Mouse (Mus musculus) CH12.LX (cell line): ENCODE measurements around the gene Tmed11. TPM values are rescaled to one million over a fixed set of nuclear protein-coding genes. Genes with fewer than 3 reads are reported as not detected.
"Not testable (repeated sequence)": the region's sequence is repeated elsewhere in the genome, so short reads cannot be mapped to it uniquely, and the experiment has no call there.

Experiments used
- DNase-seq: peaks from one replicate; pipeline ENCODE4 v3.0.0-alpha.2; 2013; ENCODE audit errors: extremely low read depth
- H3K27ac ChIP-seq: 2 replicates; pipeline ENCODE4 v1.5.1; 2012; ENCODE audit warnings: low read depth, mild to moderate bottlenecking, control low read depth, moderate library complexity; ENCODE audit not compliant: insufficient read depth
- H3K27me3 ChIP-seq: replicated peaks from 2 replicates; pipeline ENCODE3; 2012; ENCODE audit warnings: inconsistent platforms
- H3K36me3 ChIP-seq, 2 experiments: replicated peaks in 1 of 2; 2 replicates each; pipeline versions ENCODE3 to v1.6.1; 2012; ENCODE audit warnings: inconsistent platforms in 1 of 2, low read length in 1 of 2, mild to moderate bottlenecking in 1 of 2, mixed read lengths in 1 of 2, moderate library complexity in 1 of 2; ENCODE audit not compliant: control insufficient read depth in 1 of 2, insufficient read depth in 1 of 2
- H3K4me1 ChIP-seq, 2 experiments: 2 replicates each; pipeline ENCODE4 v1.6.1; 2012; ENCODE audit warnings: inconsistent platforms in 1 of 2, moderate library complexity in 1 of 2; ENCODE audit not compliant: insufficient read depth in 2 of 2, control insufficient read depth in 1 of 2
- H3K4me2 ChIP-seq: 2 replicates; pipeline ENCODE4 v1.6.1; 2012; ENCODE audit warnings: low read depth, mild to moderate bottlenecking, control low read depth; ENCODE audit not compliant: poor library complexity, insufficient read depth, severe bottlenecking
- H3K4me3 ChIP-seq, 3 experiments: fragments of 150-350 bp in 1 of 3; sonication (generic) in 1 of 3; replicated peaks in 1 of 3; 2 replicates each; pipeline versions ENCODE3 to v1.5.1; 2011 to 2012; ENCODE audit warnings: low read depth in 2 of 3, low read length in 2 of 3, mild to moderate bottlenecking in 2 of 3, moderate library complexity in 2 of 3, control low read depth in 1 of 3, improper control_type of control experiment in 1 of 3, inconsistent platforms in 1 of 3, mixed read lengths in 1 of 3; ENCODE audit not compliant: poor library complexity in 1 of 3
- H3K79me2 ChIP-seq: replicated peaks from 2 replicates; pipeline ENCODE4 v1.6.1; 2012; ENCODE audit warnings: mild to moderate bottlenecking, moderate library complexity; ENCODE audit not compliant: control insufficient read depth, poor library complexity, insufficient read depth, severe bottlenecking; ENCODE audit errors: extremely low read depth
- H3K9ac ChIP-seq: 2 replicates; pipeline ENCODE4 v1.6.1; 2012; ENCODE audit warnings: low read depth, mild to moderate bottlenecking, control low read depth, moderate library complexity; ENCODE audit not compliant: insufficient read depth
- H3K9me3 ChIP-seq: replicated peaks from 2 replicates; pipeline ENCODE3; 2012; ENCODE audit warnings: low read length, inconsistent platforms, mixed read lengths
- BHLHE40 ChIP-seq: IDR thresholded peaks from 2 replicates; pipeline ENCODE4 v1.6.1; 2011; ENCODE audit warnings: mild to moderate bottlenecking, low read depth, low read length, improper control_type of control experiment
- CHD2 ChIP-seq: IDR thresholded peaks from 2 replicates; pipeline ENCODE4 v1.6.1; 2011; ENCODE audit warnings: low read length, improper control_type of control experiment
- CTCF ChIP-seq, 2 experiments: IDR thresholded peaks in 1 of 2; conservative IDR thresholded peaks in 1 of 2; 2 replicates each; pipeline ENCODE4 v1.5.1; 2011 to 2012; ENCODE audit warnings: low read depth in 2 of 2, low read length in 2 of 2, improper control_type of control experiment in 1 of 2, inconsistent platforms in 1 of 2, mild to moderate bottlenecking in 1 of 2, moderate library complexity in 1 of 2
- ELF1 ChIP-seq: IDR thresholded peaks from 2 replicates; pipeline ENCODE4 v1.6.1; 2014; ENCODE audit warnings: low read depth, mild to moderate bottlenecking, inconsistent platforms, low read length, improper control_type of control experiment
- EP300 ChIP-seq: IDR thresholded peaks from 2 replicates; pipeline ENCODE4 v1.6.1; 2011; ENCODE audit warnings: low read length, improper control_type of control experiment
- ETS1 ChIP-seq: conservative IDR thresholded peaks from 2 replicates; pipeline ENCODE4 v1.6.1; 2012; ENCODE audit warnings: low read depth, mild to moderate bottlenecking, inconsistent platforms, low read length, improper control_type of control experiment, moderate library complexity
- GABPA ChIP-seq: IDR thresholded peaks from 2 replicates; pipeline ENCODE4 v1.6.1; 2012; ENCODE audit warnings: low read depth, low read length, improper control_type of control experiment, inconsistent platforms; ENCODE audit not compliant: insufficient replicate concordance
- JUN ChIP-seq: IDR thresholded peaks from 2 replicates; pipeline ENCODE4 v1.6.1; 2011; ENCODE audit warnings: low read depth, mild to moderate bottlenecking, low read length, improper control_type of control experiment, moderate library complexity; ENCODE audit not compliant: insufficient read depth
- JUND ChIP-seq: conservative IDR thresholded peaks from 2 replicates; pipeline ENCODE4 v1.6.1; 2011; ENCODE audit warnings: low read depth, low read length, improper control_type of control experiment
- MAZ ChIP-seq: IDR thresholded peaks from 2 replicates; pipeline ENCODE4 v1.6.1; 2012; ENCODE audit warnings: low read depth, mild to moderate bottlenecking, inconsistent platforms, low read length, improper control_type of control experiment, moderate library complexity
- MEF2A ChIP-seq: IDR thresholded peaks from 2 replicates; pipeline ENCODE4 v1.6.1; 2014; ENCODE audit warnings: low read depth, mild to moderate bottlenecking, inconsistent platforms, low read length, improper control_type of control experiment, borderline replicate concordance
- MXI1 ChIP-seq: IDR thresholded peaks from 2 replicates; pipeline ENCODE4 v1.6.1; 2011; ENCODE audit warnings: mild to moderate bottlenecking, low read depth, low read length, improper control_type of control experiment
- NRF1 ChIP-seq: IDR thresholded peaks from 2 replicates; pipeline ENCODE4 v1.6.1; 2014; ENCODE audit warnings: low read depth, mild to moderate bottlenecking, inconsistent platforms, low read length, improper control_type of control experiment, moderate library complexity
- PAX5 ChIP-seq: IDR thresholded peaks from 2 replicates; pipeline ENCODE4 v1.6.1; 2012; ENCODE audit warnings: low read length, inconsistent platforms, mixed read lengths
- POLR2A ChIP-seq: IDR thresholded peaks from 2 replicates; pipeline ENCODE4 v1.6.1; 2011; ENCODE audit warnings: low read depth, mild to moderate bottlenecking, improper control_type of control experiment, low read length
- RAD21 ChIP-seq: IDR thresholded peaks from 2 replicates; pipeline ENCODE4 v1.6.1; 2011; ENCODE audit warnings: low read depth, mild to moderate bottlenecking, low read length, improper control_type of control experiment, moderate library complexity
- RCOR1 ChIP-seq: conservative IDR thresholded peaks from 2 replicates; pipeline ENCODE4 v1.6.1; 2012; ENCODE audit warnings: low read depth, mild to moderate bottlenecking, inconsistent platforms, low read length, improper control_type of control experiment
- SIN3A ChIP-seq: IDR thresholded peaks from 2 replicates; pipeline ENCODE4 v1.6.1; 2012; ENCODE audit warnings: low read length, improper control_type of control experiment, inconsistent platforms
- SMC3 ChIP-seq: IDR thresholded peaks from 2 replicates; pipeline ENCODE4 v1.6.1; 2011; ENCODE audit warnings: low read depth, low read length, improper control_type of control experiment
- TBP ChIP-seq: conservative IDR thresholded peaks from 2 replicates; pipeline ENCODE4 v1.6.1; 2011; ENCODE audit warnings: low read depth, low read length, improper control_type of control experiment
- TCF12 ChIP-seq: IDR thresholded peaks from 2 replicates; pipeline ENCODE4 v1.6.1; 2014; ENCODE audit warnings: low read depth, mild to moderate bottlenecking, inconsistent platforms, low read length, improper control_type of control experiment
- UBTF ChIP-seq: IDR thresholded peaks from 2 replicates; pipeline ENCODE4 v1.6.1; 2012; ENCODE audit warnings: low read depth, mild to moderate bottlenecking, inconsistent platforms, low read length, improper control_type of control experiment, moderate library complexity
- USF1 ChIP-seq: IDR thresholded peaks from 2 replicates; pipeline ENCODE4 v1.6.1; 2014; ENCODE audit warnings: low read depth, mild to moderate bottlenecking, inconsistent platforms, low read length, improper control_type of control experiment
- USF2 ChIP-seq: conservative IDR thresholded peaks from 2 replicates; pipeline ENCODE4 v1.6.1; 2011; ENCODE audit warnings: low read depth, low read length, improper control_type of control experiment
- ZKSCAN1 ChIP-seq: IDR thresholded peaks from 2 replicates; pipeline ENCODE4 v1.6.1; 2012; ENCODE audit warnings: low read depth, inconsistent platforms, low read length, improper control_type of control experiment, borderline replicate concordance
- ZMIZ1 ChIP-seq: IDR thresholded peaks from 2 replicates; pipeline ENCODE4 v1.6.1; 2012; ENCODE audit warnings: low read depth, mild to moderate bottlenecking, inconsistent platforms, low read length, improper control_type of control experiment
- ZNF384 ChIP-seq: IDR thresholded peaks from 2 replicates; pipeline ENCODE4 v1.6.1; 2012; ENCODE audit warnings: low read depth, low read length, improper control_type of control experiment, inconsistent platforms
- dilution Hi-C: fragments of 300-500 bp; cut with MboI; formaldehyde crosslinking; loops from 2 replicates; pipeline ENCODE4 v1.14.3; 2020; ENCODE audit warnings: low sequenced_read_pairs; ENCODE audit not compliant: extremely low pct_unique_long_range_greater_than_20kb, extremely low pct_ligation_motif_present
- in situ Hi-C: fragments of 300-500 bp; cut with MboI; formaldehyde crosslinking; loops from 3 replicates; pipeline ENCODE4 v1.14.3; 2019; ENCODE audit warnings: low sequenced_read_pairs, low pct_ligation_motif_present, low pct_unique_long_range_greater_than_20kb, mixed read lengths
- polyA plus RNA-seq: library from polyadenylated mRNA; unstranded; fragments of >175 nt; gene quantifications from 2 replicates; pipeline ENCODE4 v1.2.1, GENCODE M21; 2012; ENCODE audit warnings: low read depth; ENCODE audit not compliant: insufficient read length
- total RNA-seq, 2 experiments: library from RNA; depleted of rRNA; stranded (reverse); fragments of 300-350 nt in 1 of 2; fragments of >200 nt in 1 of 2; gene quantifications; 2 replicates each; pipeline ENCODE4 v1.2.3; 2012 to 2014

The Tmed11 gene
- not detected in 2 replicates for total RNA-seq (2012; rRNA removed)
- total RNA-seq (2014; rRNA removed), result not detected in 2 replicates
- polyA plus RNA-seq, result not detected in 2 replicates

- in situ Hi-C loops, H3K27me3 ChIP-seq: not testable (repeated sequence)
Observed at GRCm38 (mm10) chr5:108795263-108795662, at the start of gene Tmed11. Gene Tmed11, minus strand, starts transcription at chr5:108795363.

GRCm38 (mm10) chr5:108836156-108836555 is 41.0 kb upstream of the Tmed11 start:
- Histone ChIP-seq H3K27ac (no peak overlapping the region), H3K4me3 (no peak overlapping the region), H3K79me2 (no peaks in the 10 kb centered on the region), H3K4me1 (no peaks in the 10 kb centered on the region), H3K27me3 (peaks cover 7% of the 10 kb centered on the region), H3K9me3 (no peaks in the 10 kb centered on the region), H3K9ac (no peak overlapping the region), H3K36me3 (no peaks in the 10 kb centered on the region), H3K4me2 (no peak overlapping the region)
- TF ChIP-seq NRF1, result no peak
- peak; percentile 23 for TF ChIP-seq RAD21
- TF ChIP-seq CHD2, result no peak
- no peak for TF ChIP-seq PAX5
- TF ChIP-seq ELF1, result no peak
- no peak for TF ChIP-seq TCF12
- TF ChIP-seq CTCF (conservative IDR thresholded peaks at IDR 0.05 in 1 of 2, IDR thresholded peaks at IDR 0.05 in 1 of 2; ENCODE audit: low read depth in 2 of 2, low read length in 2 of 2), result peak; percentile 26 to 59; a peak in 2 of 4 replicates
- no peak for TF ChIP-seq UBTF
- no peak for TF ChIP-seq BHLHE40
- no peak for TF ChIP-seq ZMIZ1
- TF ChIP-seq SMC3, result peak; percentile 16; the same call in 1 of the 2 replicates
- TF ChIP-seq JUN, result no peak
- TF ChIP-seq MXI1, result no peak
- no peak for TF ChIP-seq MEF2A
- in situ Hi-C loops (no loop called here), dilution Hi-C loops (no loop called here)
- DNase-seq, result peak; percentile 22

More at GRCm38 (mm10) chr5:108795263-108795662, at the start of gene Tmed11:
- H3K9me3 ChIP-seq, H3K36me3 ChIP-seq, H3K27ac ChIP-seq, H3K4me3 ChIP-seq, dilution Hi-C loops, H3K9ac ChIP-seq, H3K79me2 ChIP-seq, H3K4me2 ChIP-seq, H3K4me1 ChIP-seq, DNase-seq: not testable (repeated sequence)

- Histone ChIP-seq H3K27me3 (peaks cover 27% of the 10 kb centered on the region), H3K4me1 (no peaks in the 10 kb centered on the region), H3K4me2 (no peak overlapping the region), H3K9me3 (no peaks in the 10 kb centered on the region), H3K9ac (no peak overlapping the region), H3K79me2 (no peaks in the 10 kb centered on the region), H3K36me3 (no peaks in the 10 kb centered on the region), H3K4me3 (no peak overlapping the region), H3K27ac (no peak overlapping the region)
- in situ Hi-C loops (no loop called here), dilution Hi-C loops (no loop called here)
- no peak for DNase-seq
- TF ChIP-seq ZMIZ1, result no peak
- TF ChIP-seq ZKSCAN1, result no peak
- no peak for TF ChIP-seq MAZ
- TF ChIP-seq EP300, result no peak
- TF ChIP-seq PAX5, result no peak
- TF ChIP-seq GABPA, result no peak
- TF ChIP-seq USF1, result no peak
- TF ChIP-seq POLR2A, result no peak
- no peak for TF ChIP-seq SIN3A
- TF ChIP-seq ETS1, result no peak
- TF ChIP-seq USF2, result no peak
- TF ChIP-seq RCOR1, result no peak
- TF ChIP-seq TBP, result no peak
- no peak for TF ChIP-seq JUND
- no peak for TF ChIP-seq ZNF384
Observed at GRCm38 (mm10) chr5:108823276-108823675, 28.1 kb upstream of the Tmed11 start.
